Mouse (Mus musculus): ENCODE data around the gene Hdac10.

The Hdac10 gene

DNA sequence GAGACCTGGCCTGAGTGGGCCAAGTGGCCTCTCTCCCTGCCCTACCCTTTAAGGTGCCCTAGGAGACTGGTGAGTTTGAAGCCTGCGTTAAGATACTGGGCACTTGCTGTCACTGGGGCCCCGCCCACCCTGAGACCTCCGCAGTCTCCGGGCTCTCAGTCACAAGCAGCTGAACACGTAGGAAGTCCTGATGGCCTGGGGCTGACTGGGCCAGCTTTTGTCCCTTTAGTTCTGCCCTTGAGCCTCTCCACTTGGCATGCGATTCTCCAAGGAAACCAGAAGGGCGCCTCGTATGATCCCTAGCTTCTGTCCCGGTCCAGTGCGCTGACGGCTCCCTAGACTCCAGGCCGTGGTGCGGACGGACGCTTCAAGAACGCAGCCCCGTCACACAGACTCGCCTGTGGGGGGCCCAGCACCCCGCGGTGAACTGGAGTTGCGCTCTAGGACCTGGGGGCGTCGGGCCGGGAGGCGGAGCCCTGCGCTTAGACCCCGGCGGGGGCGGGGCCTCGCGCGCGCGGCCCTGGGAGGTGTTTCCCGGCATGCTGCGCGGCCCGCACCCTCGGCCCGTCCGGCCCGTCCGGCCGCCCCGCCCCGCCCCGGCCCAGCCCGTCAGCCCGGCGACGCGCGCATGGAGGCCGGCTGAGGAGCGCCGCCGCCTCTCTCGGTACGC, 52.9 kb downstream of the Hdac10 start:
- peak; percentile 84 for DNase-seq (ENCODE audit: low spot score in 2 of 2)

DNA sequence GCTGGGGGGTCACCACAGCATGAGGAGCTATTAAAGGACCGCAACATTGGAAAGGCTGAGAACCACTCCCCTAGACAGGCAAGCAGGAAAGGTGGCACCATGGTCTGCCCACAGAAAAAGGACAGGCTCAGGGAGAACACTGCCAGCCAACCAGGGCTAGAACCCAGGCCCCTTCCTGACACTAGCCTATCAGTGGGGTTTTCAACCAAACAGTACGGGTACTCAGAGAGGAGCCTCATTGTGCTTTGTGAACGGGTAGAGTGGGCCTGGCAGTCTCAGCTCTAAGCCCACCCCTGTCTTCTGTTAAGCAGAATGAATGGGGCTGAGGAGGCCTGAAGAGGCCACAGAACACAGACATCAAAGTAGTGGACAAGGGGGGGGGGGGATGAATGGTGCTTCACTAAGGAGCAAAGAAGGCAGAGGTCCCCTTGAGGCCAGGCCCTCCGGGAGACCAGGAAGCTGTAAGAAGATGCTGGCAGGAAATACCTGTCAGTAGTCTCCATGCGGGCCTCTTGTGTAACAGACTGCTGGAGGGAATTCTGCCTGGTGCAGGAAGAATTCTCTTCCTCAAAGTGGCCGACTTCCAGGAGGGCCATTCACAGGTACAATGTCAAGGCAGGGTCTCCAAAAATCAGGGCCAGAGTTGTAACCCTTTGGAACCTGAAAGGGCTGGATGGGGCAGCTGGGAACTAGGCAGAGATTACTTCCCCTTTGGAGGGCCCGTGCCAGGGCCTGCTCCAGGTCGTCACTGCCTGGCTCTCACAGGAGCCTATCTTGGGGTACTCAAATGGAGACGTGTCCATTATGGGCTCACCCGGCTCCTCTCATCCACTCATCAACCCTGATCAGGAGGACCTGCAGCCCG, 53.7 kb downstream of the Hdac10 start, which contains the start of gene Trabd:
Gene Trabd (plus strand): TSS at position 512 of the 865 bp plus-strand sequence.
- DNase-seq (ENCODE audit: low spot score in 2 of 2): no peak

DNA sequence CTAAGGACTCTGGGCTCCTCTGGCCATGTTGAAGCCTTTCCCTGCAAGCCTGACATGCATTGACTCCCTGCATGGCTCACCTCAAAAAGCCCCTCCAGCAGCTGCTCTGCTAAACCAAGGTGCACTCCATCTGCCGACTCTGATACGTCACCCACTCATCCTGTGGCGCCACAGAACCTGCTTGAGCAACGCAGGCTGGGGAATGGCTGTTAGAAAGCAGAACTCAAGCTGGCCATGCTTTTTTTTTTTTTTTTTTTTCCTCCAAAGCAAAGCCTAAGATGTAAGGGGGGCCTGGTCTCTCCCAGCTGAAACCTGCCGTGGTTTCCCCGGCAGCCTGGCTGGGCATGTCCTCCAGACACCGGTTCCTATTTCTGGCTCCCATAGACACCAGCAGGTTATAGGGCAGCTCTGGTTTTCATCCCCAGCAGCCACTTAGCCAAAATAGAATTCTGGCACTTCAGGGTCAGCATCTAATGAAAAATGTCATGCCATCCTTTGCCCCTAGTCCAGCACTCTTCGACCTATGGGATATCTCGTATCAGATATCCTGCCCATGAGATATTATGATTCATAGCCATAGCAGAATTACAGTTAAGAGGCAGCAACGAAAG, 54.4 kb downstream of the Hdac10 start:
- no peak for DNase-seq (ENCODE audit: low spot score in 2 of 2)
